Mouse (Mus musculus): ENCODE results near the gene Tcp11l2. TPM values are rescaled to one million over a fixed set of nuclear protein-coding genes. Genes with fewer than 3 reads are reported as not detected.

The Tcp11l2 gene
- total and polyA plus RNA-seq, 2 experiments from 2014 or later, result 10.5 to 15.0 TPM

DNA sequence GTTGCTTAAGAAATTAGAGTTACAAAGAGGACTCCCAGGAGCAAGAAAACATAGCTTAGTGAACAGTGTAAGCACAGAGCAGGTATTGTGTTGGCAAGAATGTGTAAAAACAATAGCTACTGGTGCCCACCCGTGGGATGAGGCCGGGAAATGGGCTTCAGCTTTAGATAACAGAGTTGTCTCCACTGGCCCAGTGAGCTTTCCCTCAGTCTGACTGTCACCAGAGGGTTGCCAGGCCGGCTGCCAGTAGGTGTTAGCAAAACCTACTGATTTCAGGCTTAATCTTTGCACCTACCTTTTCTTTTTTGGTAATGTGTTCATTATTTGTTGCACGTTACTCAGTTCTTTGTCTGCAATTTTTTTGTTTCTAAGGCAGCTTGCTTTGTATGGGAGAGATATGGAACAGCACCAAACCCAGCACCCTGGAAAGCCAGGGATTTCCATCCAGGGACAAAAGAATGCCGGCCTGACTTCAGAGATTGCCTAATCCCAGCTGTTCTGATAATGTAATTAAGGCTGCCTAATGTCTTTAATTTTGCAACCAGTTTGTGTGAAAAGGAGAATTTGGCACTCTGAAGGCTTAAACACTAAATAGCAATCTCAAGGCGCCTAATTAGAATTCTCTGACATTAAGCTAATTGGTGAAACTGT lies 81.1 kb downstream of the Tcp11l2 start:
- WGBS, result 25% methylated on average over 6 of the region's 6 CpGs
- no peak for TF ChIP-seq CTCF (IDR thresholded peaks at IDR 0.05)
- Histone ChIP-seq H3K4me1 (ENCODE audit: insufficient read depth, low read length) (no peaks in the 10 kb centered on the region), H3K27me3 (ENCODE audit: insufficient read depth, low read length) (no peaks in the 10 kb centered on the region), H3K9me3 (ENCODE audit: low read length) (no peaks in the 10 kb centered on the region), H3K36me3 (ENCODE audit: insufficient read depth, low read length) (peaks cover 6% of the 10 kb centered on the region; the same call in 1 of the 2 replicates), H3K4me3 (ENCODE audit: low read depth, low read length) (no peak overlapping the region), H3K9ac (replicated peaks; ENCODE audit: low read length, poor library complexity, severe bottlenecking) (no peak overlapping the region), H3K27ac (ENCODE audit: low read depth, low read length) (no peak overlapping the region), H3K4me2 (ENCODE audit: low read depth, low read length, poor library complexity, severe bottlenecking) (no peak overlapping the region)
- ATAC-seq (ENCODE audit: low FRiP score), result no peak
- DNase-seq (ENCODE audit: low spot score), result peak; percentile 16

DNA sequence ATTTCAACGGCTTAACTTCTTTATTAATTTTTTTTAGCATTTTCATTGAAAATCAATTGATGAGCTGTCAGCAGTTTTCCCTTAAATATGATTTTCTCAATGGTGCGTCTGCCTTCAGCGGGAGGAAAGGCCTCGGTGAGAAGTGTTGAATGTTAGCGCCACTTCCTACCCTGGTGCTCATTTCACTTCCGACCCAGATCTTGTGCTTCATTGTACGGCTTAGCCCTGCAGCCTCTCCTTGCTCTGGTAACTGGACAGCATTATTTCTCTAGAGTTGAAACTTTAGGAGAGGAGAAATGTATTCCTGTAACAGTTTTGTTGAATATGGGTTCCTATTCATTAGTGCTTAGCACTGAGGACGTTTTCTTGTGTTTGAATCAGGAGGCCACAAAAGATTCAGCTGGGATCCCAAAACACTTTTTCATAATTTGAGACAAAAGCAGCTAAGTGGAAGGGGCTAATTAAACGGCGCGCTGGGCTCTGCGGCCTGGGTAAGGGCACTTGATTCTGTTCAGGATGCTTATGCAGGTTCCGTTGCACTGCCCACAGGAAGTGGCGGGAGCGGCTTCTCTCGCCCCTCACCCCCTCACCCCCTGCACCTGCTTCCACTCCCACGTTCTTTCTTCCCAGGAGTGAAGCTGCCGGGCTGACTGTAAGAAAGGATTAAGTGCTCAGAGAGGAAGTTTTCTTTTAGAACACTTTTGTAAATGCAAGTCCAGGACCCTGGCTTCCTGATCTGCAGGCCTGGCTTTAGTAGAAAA lies 81.8 kb downstream of the Tcp11l2 start:
- Histone ChIP-seq H3K9me3 (ENCODE audit: low read length) (no peaks in the 10 kb centered on the region), H3K27ac (ENCODE audit: low read depth, low read length) (no peak overlapping the region), H3K27me3 (ENCODE audit: insufficient read depth, low read length) (no peaks in the 10 kb centered on the region), H3K9ac (replicated peaks; ENCODE audit: low read length, poor library complexity, severe bottlenecking) (no peak overlapping the region), H3K4me3 (ENCODE audit: low read depth, low read length) (no peak overlapping the region), H3K36me3 (ENCODE audit: insufficient read depth, low read length) (no peaks in the 10 kb centered on the region), H3K4me1 (ENCODE audit: insufficient read depth, low read length) (no peaks in the 10 kb centered on the region), H3K4me2 (ENCODE audit: low read depth, low read length, poor library complexity, severe bottlenecking) (no peak overlapping the region)
- WGBS, result 24% methylated on average over 18 of the region's 18 CpGs
- TF ChIP-seq CTCF (IDR thresholded peaks at IDR 0.05), result 0 out of 2 replicates have a peak, but pooled peaks have one; percentile 26
- DNase-seq (ENCODE audit: low spot score) (no peak), ATAC-seq (ENCODE audit: low FRiP score) (no peak)

DNA sequence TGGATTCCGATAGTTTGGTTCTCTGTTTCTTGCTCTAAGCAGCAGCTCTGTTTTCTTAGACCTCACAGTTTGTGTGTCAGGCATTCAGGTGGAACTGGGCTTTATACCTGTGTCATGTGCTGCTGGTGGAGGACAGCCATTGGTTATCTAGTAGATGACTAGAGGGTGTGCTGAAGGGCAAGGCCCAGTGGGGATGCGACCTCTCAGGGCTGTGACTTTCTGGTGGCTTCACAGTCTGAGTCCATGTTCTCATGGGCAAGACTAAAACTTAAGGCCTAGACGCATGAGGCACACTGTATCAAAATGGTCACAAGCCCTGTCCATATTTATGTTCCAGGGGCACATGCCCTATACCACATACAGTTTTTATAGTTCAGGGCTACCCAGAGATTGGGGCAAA lies 82.9 kb downstream of the Tcp11l2 start:
- Histone ChIP-seq H3K27ac (ENCODE audit: low read depth, low read length) (no peak overlapping the region), H3K27me3 (ENCODE audit: insufficient read depth, low read length) (no peaks in the 10 kb centered on the region), H3K4me2 (ENCODE audit: low read depth, low read length, poor library complexity, severe bottlenecking) (no peak overlapping the region), H3K9ac (replicated peaks; ENCODE audit: low read length, poor library complexity, severe bottlenecking) (no peak overlapping the region), H3K36me3 (ENCODE audit: insufficient read depth, low read length) (no peaks in the 10 kb centered on the region), H3K4me3 (ENCODE audit: low read depth, low read length) (no peak overlapping the region), H3K4me1 (ENCODE audit: insufficient read depth, low read length) (no peaks in the 10 kb centered on the region), H3K9me3 (ENCODE audit: low read length) (no peaks in the 10 kb centered on the region)
- no peak for TF ChIP-seq CTCF (IDR thresholded peaks at IDR 0.05)
- DNase-seq (ENCODE audit: low spot score) (no peak), ATAC-seq (ENCODE audit: low FRiP score) (no peak)
- WGBS, result 92% methylated on average over 3 of the region's 3 CpGs

DNA sequence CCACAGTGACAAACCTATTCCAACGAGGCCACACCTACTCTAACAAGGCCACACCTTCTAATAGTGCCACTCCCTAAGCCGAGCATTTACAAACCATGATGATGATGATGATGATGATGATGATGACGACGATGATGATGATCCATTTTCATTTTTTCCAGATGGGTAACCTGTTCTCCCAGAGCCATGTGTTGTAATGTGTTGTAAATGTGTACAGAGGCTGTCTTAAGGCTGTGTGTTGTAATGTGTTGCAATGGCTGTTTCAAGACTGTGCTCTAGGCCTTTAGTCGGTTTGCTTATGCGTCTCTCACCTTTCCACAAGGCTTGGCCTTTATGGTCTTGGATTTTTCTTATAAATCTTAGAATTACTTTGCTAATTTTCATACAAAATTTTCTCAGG lies 85.7 kb downstream of the Tcp11l2 start:
- Histone ChIP-seq H3K27me3 (ENCODE audit: insufficient read depth, low read length) (no peaks in the 10 kb centered on the region), H3K9ac (replicated peaks; ENCODE audit: low read length, poor library complexity, severe bottlenecking) (no peak overlapping the region), H3K4me2 (ENCODE audit: low read depth, low read length, poor library complexity, severe bottlenecking) (no peak overlapping the region), H3K27ac (ENCODE audit: low read depth, low read length) (no peak overlapping the region), H3K4me1 (ENCODE audit: insufficient read depth, low read length) (no peaks in the 10 kb centered on the region), H3K4me3 (ENCODE audit: low read depth, low read length) (no peak overlapping the region), H3K36me3 (ENCODE audit: insufficient read depth, low read length) (0 out of 2 replicates have a peak, but pooled peaks cover 3% of the 10 kb centered on the region), H3K9me3 (ENCODE audit: low read length) (no peaks in the 10 kb centered on the region)
- DNase-seq (ENCODE audit: low spot score) (no peak), ATAC-seq (ENCODE audit: low FRiP score) (no peak)
- WGBS, result 99% methylated on average over 6 of the region's 6 CpGs
- TF ChIP-seq CTCF (IDR thresholded peaks at IDR 0.05), result no peak

Other genes starting within 250 kb of the Tcp11l2 start
- gene Nuak1, start 136.0 kb upstream of the Tcp11l2 start, total RNA-seq (2014; rRNA removed), result 21.1 and 37.9 TPM in 2 replicates
- 2.2 and 2.7 TPM in 2 replicates for gene Nuak1, start 136.0 kb upstream of the Tcp11l2 start, polyA plus RNA-seq (2015; fragmentation: Nextera tagmentation; extraction: Ambion mirVana)
- gene Ckap4, start 42.6 kb upstream of the Tcp11l2 start, total RNA-seq (2014; rRNA removed), result 52.3 and 58.5 TPM in 2 replicates
- gene Ckap4, start 42.6 kb upstream of the Tcp11l2 start, polyA plus RNA-seq (2015; fragmentation: Nextera tagmentation; extraction: Ambion mirVana), result 46.4 and 52.7 TPM in 2 replicates
- gene Polr3b, start 45.7 kb downstream of the Tcp11l2 start, total RNA-seq (2014; rRNA removed), result 11.0 and 13.4 TPM in 2 replicates
- gene Polr3b, start 45.7 kb downstream of the Tcp11l2 start, polyA plus RNA-seq (2015; fragmentation: Nextera tagmentation; extraction: Ambion mirVana), result 10.2 and 10.5 TPM in 2 replicates
- gene Rfx4, start 179.4 kb downstream of the Tcp11l2 start, total RNA-seq (2014; rRNA removed), result 12.6 and 15.0 TPM in 2 replicates
- gene Rfx4, start 179.4 kb downstream of the Tcp11l2 start, polyA plus RNA-seq (2015; fragmentation: Nextera tagmentation; extraction: Ambion mirVana), result 10.2 and 11.6 TPM in 2 replicates

All from midbrain, postnatal 0 days (tissue).